Mouse (Mus musculus): ENCODE measurements around the gene Agfg2.
A peak's percentile ranks its signal among the peaks of the same experiment; 100 is the strongest.
"Not testable (repeated sequence)": the region's sequence is repeated elsewhere in the genome, so short reads cannot be mapped to it uniquely, and the experiment has no call there.

Agfg2 gene

GRCm38 (mm10) chr5:137684294-137685123 lies at the start of gene Agfg2:
TSS of gene Agfg2 (minus strand) at chr5:137684726.
- DNase-seq (ENCODE audit: low read depth), result peak; percentile 97

DNA sequence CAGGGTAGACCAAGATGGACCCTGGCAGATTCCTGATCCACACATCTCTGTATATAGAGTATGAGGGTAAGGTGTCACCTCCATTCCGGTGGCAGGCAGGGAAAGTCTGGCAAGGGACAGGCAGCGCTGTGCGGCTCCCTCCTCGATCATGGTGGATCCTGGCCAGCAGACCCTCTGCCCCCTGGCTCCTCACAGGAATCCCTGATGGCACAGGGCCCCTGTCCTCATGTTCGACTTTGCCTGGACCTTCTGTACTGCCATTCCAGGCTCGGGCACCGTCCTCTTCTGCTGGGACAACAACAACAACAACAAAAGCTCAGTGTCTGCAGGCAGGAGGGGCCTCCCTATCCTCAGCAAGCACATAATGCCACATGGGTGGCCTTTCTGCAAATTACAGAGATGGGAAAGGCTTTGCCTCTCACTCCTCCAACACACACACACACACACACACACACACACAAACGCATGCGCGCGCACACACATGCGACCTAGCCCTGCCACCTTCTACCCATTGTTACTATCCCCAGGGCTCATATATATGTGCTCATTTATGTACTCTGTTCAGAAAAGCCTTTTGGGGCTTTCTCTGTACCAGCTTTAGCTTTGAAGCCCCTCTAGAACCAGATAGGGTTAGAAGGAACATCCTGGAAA lies 49.2 kb upstream of the Agfg2 start:
- DNase-seq (ENCODE audit: low read depth), result no peak

GRCm38 (mm10) chr5:137726767-137727166 lies 42.2 kb upstream of the Agfg2 start:
- DNase-seq (ENCODE audit: low read depth), result no peak

- no peak for DNase-seq (ENCODE audit: low read depth)
These were observed 39.3 kb upstream of the Agfg2 start for GRCm38 (mm10) chr5:137723840-137724239.

GRCm38 (mm10) chr5:137720558-137721164 lies 36.1 kb upstream of the Agfg2 start:
- not testable (repeated sequence) for DNase-seq (ENCODE audit: low read depth)

- DNase-seq (ENCODE audit: low read depth), result no peak
These were observed 34.6 kb upstream of the Agfg2 start for GRCm38 (mm10) chr5:137719088-137719487.

DNA sequence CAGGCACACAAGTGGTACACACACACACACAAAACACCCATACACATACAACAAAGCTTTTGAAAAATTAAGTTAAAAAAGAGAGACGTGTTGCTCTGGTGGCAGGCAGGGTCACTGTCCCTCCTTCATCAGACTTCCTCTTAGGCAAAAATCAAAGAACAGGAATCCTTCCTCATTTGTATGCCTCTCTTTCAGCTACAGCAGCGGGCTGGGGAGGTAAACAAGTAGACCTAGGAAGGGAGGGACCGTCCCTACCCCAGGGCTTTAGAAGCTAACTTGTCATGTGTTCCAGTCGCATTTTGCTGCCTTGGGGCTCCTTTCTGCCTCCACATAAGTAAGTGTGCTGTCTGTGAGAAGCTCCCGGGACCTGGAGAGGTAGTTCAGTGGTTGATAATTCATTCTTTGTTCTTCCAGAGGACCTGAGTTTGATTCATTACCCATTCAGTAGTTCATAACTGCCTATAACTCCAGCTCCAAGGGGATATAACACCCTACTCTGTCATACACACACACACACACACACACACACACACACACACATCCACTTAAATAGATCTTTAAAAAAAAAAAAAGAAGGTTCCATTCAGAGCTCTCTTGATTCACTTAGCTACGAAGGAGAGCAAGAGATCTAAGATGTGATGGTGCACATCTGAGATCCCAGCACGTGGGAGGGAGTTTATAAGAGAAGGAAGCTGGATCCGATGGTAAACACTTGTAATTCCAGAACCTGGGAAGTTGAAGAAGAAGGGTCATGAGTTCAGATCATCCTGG lies 33.7 kb upstream of the Agfg2 start:
- DNase-seq (ENCODE audit: low read depth), result no peak

- DNase-seq (ENCODE audit: low read depth), result no peak
These were observed 31.2 kb upstream of the Agfg2 start for GRCm38 (mm10) chr5:137715685-137716084.

GRCm38 (mm10) chr5:137713454-137713853 lies 28.9 kb upstream of the Agfg2 start:
- DNase-seq (ENCODE audit: low read depth), result no peak

DNA sequence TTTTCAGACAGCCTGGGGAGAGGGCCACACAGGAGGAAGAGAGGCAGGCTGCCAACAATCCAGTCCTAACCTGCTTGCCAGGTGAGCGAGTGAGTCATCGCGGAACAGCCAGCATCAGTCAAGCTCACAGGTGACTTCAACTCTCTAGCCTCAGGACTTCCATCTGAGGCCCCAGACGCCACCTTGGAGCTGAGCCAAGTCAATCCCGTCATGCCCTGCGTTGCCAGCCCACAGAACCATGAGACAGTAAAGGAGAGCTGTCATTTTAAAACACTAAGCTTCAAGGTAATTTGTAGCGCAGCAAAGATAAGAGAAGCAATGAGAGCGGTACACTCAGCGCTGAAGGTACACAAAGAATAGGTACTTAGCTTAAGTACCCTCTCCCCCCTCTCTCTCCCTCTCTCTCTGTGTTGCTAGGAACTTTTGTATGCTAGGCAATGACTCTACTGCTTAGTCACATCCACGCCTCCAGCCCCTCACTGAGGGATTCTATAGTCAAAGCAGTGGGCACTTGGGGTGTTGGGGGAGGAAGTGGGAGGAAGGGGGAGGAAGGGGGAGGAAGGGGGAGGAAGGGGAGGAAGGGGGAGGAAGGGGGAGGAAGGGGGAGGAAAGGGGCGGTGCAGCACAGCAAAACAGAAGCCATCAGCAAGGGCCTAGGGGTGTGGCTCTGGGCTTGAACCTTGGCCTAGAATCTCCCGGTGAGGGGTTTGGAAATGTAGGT lies 22.5 kb upstream of the Agfg2 start:
- no peak for DNase-seq (ENCODE audit: low read depth)

- no peak for DNase-seq (ENCODE audit: low read depth)
These were observed 20.7 kb upstream of the Agfg2 start for GRCm38 (mm10) chr5:137705242-137705641.

GRCm38 (mm10) chr5:137699850-137700249 lies 15.3 kb upstream of the Agfg2 start:
- DNase-seq (ENCODE audit: low read depth), result no peak

- no peak for DNase-seq (ENCODE audit: low read depth)
These were observed 14.6 kb upstream of the Agfg2 start for GRCm38 (mm10) chr5:137699080-137699479.

DNA sequence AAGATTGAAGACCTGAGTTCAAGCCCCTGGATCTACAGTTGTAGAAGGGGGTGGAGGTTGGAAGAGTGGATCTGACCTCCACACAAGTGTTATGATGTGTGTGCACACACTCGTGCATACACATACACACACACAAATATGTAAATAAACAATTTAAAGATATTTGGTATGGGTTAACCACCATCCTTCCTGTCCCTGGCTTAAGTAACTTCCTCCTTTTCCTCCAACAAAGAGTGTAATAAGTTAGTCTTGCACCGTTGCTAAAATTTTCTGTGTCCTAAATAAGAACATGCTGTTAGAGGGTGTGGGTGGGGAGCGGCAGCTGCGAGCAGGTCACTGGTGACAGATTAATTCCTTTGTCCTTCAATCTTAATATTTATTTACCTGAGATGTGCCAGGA lies 11.4 kb upstream of the Agfg2 start:
- DNase-seq (ENCODE audit: low read depth), result no peak

- no peak for DNase-seq (ENCODE audit: low read depth)
These were observed 10.3 kb upstream of the Agfg2 start for GRCm38 (mm10) chr5:137694796-137695195.

DNA sequence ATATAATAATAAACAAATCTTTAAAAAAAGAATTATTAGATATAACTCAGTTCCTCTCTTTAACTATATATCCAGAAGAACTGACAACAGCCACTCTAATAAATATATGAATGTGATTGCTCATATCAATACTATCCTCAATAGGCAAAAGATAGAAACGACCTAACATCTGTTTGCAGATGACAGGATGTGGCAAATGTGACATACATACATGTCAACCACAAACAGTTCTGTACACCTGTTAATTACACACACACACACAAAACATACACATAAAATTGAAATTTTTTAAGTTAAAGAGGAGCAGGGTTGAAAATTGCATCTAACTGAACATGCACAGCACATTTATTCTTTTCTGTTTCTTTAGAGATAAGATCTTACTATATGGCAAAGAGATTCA lies 7.4 kb upstream of the Agfg2 start:
- DNase-seq (ENCODE audit: low read depth), result no peak

GRCm38 (mm10) chr5:137690531-137690930 lies 6.0 kb upstream of the Agfg2 start:
- DNase-seq (ENCODE audit: low read depth), result no peak

GRCm38 (mm10) chr5:137689974-137690373 lies 5.4 kb upstream of the Agfg2 start:
- no peak for DNase-seq (ENCODE audit: low read depth)

DNA sequence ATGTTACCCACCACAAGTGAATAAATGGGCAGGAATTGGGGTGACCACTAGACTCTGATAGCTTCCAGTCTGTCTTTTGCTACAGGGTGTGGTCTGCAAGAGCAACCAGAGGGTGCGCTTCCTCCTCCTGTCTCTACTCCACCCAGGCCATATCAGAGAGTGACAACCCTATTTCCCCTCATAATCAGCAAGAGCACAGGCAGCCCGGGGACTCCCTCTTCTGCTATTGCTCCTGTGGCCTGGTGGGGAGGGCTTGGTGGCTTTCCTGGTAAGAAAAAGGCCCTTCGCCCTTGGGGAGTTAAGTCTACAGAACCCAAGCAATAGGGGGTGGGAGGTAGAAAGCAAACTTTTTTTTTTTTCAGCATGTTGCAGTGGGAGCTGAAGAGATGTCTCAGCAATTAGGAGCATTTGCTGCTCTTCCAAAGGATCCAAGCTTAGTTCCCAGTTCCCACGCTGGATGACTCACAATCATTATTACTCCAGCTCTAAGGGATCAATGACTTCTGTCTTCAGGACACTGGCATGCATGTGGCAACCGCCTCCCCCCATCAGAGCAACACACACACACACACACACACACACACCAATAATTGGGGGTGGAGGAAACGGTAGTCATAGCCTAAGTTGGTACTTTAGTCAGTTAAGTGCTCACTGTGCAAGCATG lies 1.7 kb upstream of the Agfg2 start:
- DNase-seq (ENCODE audit: low read depth), result no peak

DNA sequence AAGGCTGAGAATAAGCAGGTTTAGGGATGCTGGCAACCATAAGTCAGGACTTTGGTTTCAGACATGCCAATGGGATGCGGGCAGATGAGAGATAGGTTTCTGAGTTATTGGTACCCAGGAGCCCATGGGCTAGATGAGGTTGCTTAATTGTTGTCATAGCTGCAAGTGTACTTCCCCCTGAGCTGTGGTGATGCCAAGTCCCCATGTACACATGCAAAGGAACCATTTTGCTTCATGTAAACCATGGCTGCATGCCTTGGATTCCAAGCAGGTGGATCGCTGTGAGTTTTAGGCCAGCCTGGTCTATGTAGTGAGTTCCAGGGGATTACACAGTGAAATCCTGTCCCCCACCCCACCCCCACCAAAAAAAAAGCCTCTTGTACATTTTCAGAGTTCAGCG lies 1.1 kb upstream of the Agfg2 start:
- no peak for DNase-seq (ENCODE audit: low read depth)

Data from c-Kit-positive CD71-negative TER-119-negative erythroid progenitor cells, embryonic 14.5 days (primary cell).